Mouse (Mus musculus) lung, adult 2 months (tissue): ENCODE measurements around the gene Myh6.

ENCODE experiments used
- CTCF ChIP-seq: fragments of 200-500 bp; IDR thresholded peaks from 2 replicates; pipeline ENCODE4 v1.5.1; 2011; ENCODE audit warnings: mild to moderate bottlenecking, low read length, control low read depth; ENCODE audit not compliant: insufficient read depth
- POLR2A ChIP-seq: fragments of 200-500 bp; IDR thresholded peaks from 2 replicates; pipeline ENCODE4 v1.6.1; 2011; ENCODE audit warnings: low read depth, mild to moderate bottlenecking, control low read depth, low read length, borderline replicate concordance; ENCODE audit errors: extremely low read depth

- TF ChIP-seq CTCF (no peak), POLR2A (no peak)
Measured at GRCm38 (mm10) chr14:54989886-54990441, 23.2 kb upstream of the Myh6 start.
